Mouse (Mus musculus): ENCODE measurements at regions not wholly inside any gene's neighbourhood (a gene's known extent, or its start where the extent isn't known, plus 50 kb on each side); places are given as distances from the start of the nearest gene placed in this dataset.

DNA sequence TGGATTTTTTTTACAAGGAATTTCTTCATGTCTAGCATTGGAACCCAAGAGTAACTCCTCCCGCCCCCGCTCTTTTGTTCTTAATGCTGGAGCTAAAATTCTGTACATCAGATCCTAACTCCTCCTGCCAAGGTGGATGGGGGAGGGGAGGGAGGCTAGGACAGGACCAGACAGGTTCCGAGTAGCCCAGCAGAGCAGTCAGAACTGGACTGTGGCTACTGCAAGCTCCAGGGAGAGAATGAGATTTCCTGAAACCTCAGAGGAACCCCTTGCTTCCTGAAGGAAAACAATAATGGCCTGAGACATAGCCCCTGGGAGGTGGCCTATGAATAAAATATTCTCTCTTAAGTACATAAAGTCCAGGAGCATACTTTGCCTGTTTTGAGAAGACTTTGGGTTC lies 653.8 kb downstream of the Zfp706 start:
- TF ChIP-seq CTCF (IDR thresholded peaks at IDR 0.05; ENCODE audit: low read depth, low read length) (no peak), POLR2A (IDR thresholded peaks at IDR 0.05; ENCODE audit: borderline replicate concordance, low read depth, low read length) (no peak)
